Mouse (Mus musculus) myocyte (in vitro differentiated cells): ENCODE data around the gene Ly6g5b.

Experiments used
- E2F4 ChIP-seq: IDR thresholded peaks from one replicate; pipeline ENCODE4 v1.6.1; 2011; ENCODE audit warnings: mild to moderate bottlenecking, control low read depth, moderate library complexity; ENCODE audit not compliant: insufficient read depth
- MAX ChIP-seq: IDR thresholded peaks from one replicate; pipeline ENCODE4 v1.6.1; 2011; ENCODE audit warnings: low read depth, mild to moderate bottlenecking, control low read depth
- MYOD1 ChIP-seq, 3 experiments: IDR thresholded peaks; one replicate each; pipeline ENCODE4 v1.6.1; 2011; ENCODE audit warnings: control low read depth in 2 of 3, low read depth in 2 of 3, mild to moderate bottlenecking in 2 of 3, moderate library complexity in 1 of 3; ENCODE audit not compliant: insufficient read length in 2 of 3, control insufficient read depth in 1 of 3
- POLR2A ChIP-seq: IDR thresholded peaks from one replicate; pipeline ENCODE4 v1.6.1; 2011; ENCODE audit warnings: low read depth, mild to moderate bottlenecking, control low read depth, moderate library complexity; ENCODE audit not compliant: insufficient read length

GRCm38 (mm10) chr17:35104079-35104478, 11.1 kb downstream of the Ly6g5b start:
- TF ChIP-seq MYOD1 (IDR thresholded peaks at IDR 0.05; ENCODE audit: control insufficient read depth in 1 of 3, insufficient read length in 2 of 3, low read depth in 2 of 3) (no peak), POLR2A (no peak), MAX (no peak), E2F4 (no peak)
